Mouse (Mus musculus) CD4-positive, CD25-positive, alpha-beta regulatory T cell, adult 2 months (primary cell): Measurements from ENCODE around the gene Olfr1224-ps1.
"Not testable (repeated sequence)": the region's sequence is repeated elsewhere in the genome, so short reads cannot be mapped to it uniquely, and the experiment has no call there.

Experiments used
- DNase-seq: peaks from one replicate; pipeline ENCODE4 v3.0.0-alpha.2; 2012; ENCODE audit warnings: low read depth, low spot score

Gene Olfr1224-ps1

DNA sequence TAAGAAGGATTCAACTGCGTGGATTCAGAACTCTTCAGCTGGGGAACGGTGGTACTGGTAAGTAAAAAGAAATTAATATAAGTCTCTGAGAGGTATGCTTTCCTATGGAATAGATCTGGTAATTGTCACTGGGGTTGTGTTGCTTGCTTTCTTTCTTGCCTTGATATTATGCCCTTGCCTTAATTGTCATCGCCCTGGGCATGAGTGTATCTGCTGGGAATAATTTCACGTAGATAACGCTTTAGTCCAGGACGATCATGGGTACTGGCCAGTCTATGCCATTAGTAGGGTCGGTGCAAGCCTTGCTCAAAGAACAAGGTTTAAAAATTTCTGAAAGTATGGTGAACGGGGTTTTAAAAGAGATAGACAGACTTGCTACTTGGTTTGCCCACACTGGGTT, at the start of gene Olfr1224-ps1:
Olfr1224-ps1 (minus strand) TSS at position 101 of the 400 bp plus-strand sequence.
- not testable (repeated sequence) for DNase-seq

DNA sequence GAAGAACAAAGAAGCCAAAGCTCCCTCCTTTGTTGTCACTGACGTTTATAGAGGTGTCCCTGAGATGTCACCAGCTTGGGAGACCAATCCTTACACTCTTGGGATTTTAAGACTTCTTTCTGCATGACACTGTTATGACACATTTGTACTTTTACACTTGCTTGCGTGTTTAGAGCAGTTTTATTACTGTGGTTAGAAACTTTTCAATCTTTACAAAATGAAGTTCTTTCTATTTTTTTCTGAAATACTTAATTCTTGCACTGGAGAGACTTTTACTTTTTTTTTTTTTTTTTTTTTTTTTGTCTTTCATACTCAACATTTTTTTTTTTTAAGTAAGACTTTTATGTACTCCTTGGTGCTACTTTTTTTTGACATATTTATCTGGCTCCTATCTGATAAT, 36.1 kb upstream of the Olfr1224-ps1 start, which contains the start of gene Olfr1226:
Olfr1226 (minus strand) TSS at position 101 of the 400 bp plus-strand sequence.
- DNase-seq = no peak

DNA sequence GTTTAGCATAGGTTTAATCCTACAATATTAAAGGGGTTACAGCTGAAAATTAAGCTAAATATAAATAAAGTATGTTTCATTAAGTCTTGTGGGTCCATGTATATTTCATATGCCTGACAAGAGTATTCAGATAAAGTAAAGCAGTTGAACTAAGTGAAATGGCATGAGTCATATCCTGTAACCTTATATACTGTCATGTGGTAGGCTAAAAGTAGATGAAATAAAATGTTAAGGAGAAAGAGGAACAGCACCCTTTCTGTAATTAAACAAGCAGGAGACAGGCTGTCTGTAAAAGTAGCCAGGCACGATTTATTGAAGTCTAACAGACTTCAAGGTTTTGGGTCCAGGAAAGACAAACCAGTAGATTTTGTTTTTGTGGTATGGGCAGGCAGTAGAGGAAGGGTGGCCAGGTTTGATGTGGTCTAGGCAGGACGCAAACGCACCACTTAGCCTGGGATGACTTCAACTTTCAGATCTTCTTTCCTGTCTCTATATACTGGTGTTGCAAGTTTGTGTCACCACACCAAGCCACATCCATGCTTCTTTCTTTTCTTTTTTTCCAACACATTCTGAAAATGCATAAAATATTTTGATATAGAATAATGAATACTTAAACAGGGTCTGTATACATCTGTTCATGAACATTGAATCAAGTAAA, 32.6 kb upstream of the Olfr1224-ps1 start:
- DNase-seq = no peak

- DNase-seq = no peak
Observed at GRCm38 (mm10) chr2:89174569-89174968, 10.7 kb upstream of the Olfr1224-ps1 start, which contains the start of gene Olfr1225. Gene Olfr1225 (minus strand): TSS chr2:89174669.

- not testable (repeated sequence) for DNase-seq
Observed at GRCm38 (mm10) chr2:89164711-89165110, 820 bp upstream of the Olfr1224-ps1 start.

- no peak for DNase-seq
Observed at GRCm38 (mm10) chr2:89151460-89151859, 12.4 kb downstream of the Olfr1224-ps1 start, which contains the start of gene Olfr1223. Gene Olfr1223 (minus strand): TSS chr2:89151560.

GRCm38 (mm10) chr2:89132954-89133353, 30.9 kb downstream of the Olfr1224-ps1 start, which contains the start of gene Olfr1222:
Gene Olfr1222 (minus strand): TSS chr2:89133054.
- DNase-seq = no peak

DNA sequence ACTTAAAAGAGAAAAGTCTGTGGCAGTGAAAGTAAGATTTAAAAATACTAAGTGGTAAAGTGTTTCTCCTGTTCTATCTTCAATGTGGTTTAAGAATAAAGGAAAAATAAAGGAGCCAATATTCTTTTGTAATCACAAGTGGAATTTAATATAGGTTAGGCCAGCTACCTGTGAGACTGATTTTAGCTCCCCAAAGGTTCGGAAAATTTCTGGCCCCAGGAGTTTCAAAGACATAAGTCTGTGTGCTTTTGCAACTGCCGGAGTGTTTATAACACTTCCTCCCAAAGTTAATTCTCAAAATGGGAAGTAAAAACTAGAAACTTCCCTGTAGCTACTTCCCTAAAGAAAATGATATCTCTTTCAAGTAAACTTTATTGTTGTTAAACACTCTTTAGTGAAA, 46.7 kb downstream of the Olfr1224-ps1 start, which contains the start of gene Olfr1221:
Olfr1221 (minus strand) TSS at position 101 of the 400 bp plus-strand sequence.
- DNase-seq = no peak

DNA sequence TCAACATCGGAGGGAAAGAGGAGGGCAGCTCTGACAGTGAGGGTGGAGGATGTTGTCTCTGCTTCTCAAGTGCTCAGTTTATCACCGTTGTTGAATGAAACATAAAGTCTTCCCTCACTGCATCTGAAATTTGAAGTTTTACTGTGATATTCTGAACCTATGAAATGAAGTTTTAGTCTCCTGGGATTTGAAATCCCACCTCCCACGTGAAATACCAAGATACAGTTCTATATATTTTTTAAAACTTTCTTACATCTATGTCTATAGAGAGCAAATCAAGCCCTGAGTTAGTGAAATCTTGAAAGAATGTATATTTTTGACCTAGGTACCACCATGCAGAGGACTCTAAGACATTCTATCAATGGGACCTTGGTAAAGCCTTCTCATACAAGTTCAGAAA, 57.2 kb downstream of the Olfr1224-ps1 start, which contains the start of gene Olfr1220:
Olfr1220 (minus strand) TSS at position 101 of the 400 bp plus-strand sequence.
- DNase-seq = no peak

DNA sequence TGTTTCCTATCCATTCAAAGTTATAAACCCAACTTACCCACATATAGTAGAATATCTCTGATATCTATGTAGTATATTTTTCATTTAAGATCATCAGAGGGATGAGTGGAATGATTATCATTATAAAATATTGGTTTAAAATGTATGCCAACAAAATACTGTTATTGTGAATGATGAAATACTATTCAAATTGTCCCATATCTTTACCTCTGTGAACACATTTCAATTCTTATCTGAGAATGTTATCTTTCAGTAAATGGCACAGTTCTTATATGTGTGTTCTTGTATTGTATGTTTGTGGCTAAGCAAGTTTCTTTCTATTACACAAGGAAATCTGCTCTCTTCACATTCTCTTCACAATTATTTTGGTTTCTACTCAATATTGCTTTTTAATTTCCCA, 58.2 kb downstream of the Olfr1224-ps1 start:
- no peak for DNase-seq
